Mouse (Mus musculus) ES-E14 (cell line): ENCODE measurements around the gene Ufd1. TPM values are rescaled to one million over a fixed set of nuclear protein-coding genes. Genes with fewer than 3 reads are reported as not detected.

Source experiments
- DNase-seq: peaks from one replicate; pipeline ENCODE4 v3.0.0-alpha.2; 2013; ENCODE audit warnings: low read depth, low spot score
- H3K27ac ChIP-seq: 2 replicates; pipeline ENCODE4 v1.5.1; 2012; ENCODE audit warnings: low read depth, mild to moderate bottlenecking, low read length, moderate library complexity, mixed read lengths; ENCODE audit not compliant: poor library complexity, insufficient read depth, severe bottlenecking
- H3K36me3 ChIP-seq: 2 replicates; pipeline ENCODE4 v1.6.1; 2012; ENCODE audit warnings: mild to moderate bottlenecking, low read length, moderate library complexity, mixed read lengths; ENCODE audit not compliant: control insufficient read depth, poor library complexity, insufficient read depth, severe bottlenecking
- H3K4me1 ChIP-seq, 2 experiments: fragments of 150-350 bp in 1 of 2; sonication (generic) in 1 of 2; 2 replicates each; pipeline ENCODE4 v1.6.1; 2012; ENCODE audit warnings: low read length in 2 of 2, mild to moderate bottlenecking in 1 of 2, mixed read lengths in 1 of 2; ENCODE audit not compliant: control insufficient read depth in 2 of 2, insufficient read depth in 2 of 2, poor library complexity in 1 of 2
- H3K4me3 ChIP-seq, 2 experiments: fragments of 150-350 bp in 1 of 2; sonication (generic) in 1 of 2; 2 replicates each; pipeline ENCODE4 v1.5.1; 2012; ENCODE audit warnings: low read length in 2 of 2, low read depth in 1 of 2, mild to moderate bottlenecking in 1 of 2, mixed read lengths in 1 of 2; ENCODE audit not compliant: insufficient read depth in 1 of 2, poor library complexity in 1 of 2, severe bottlenecking in 1 of 2
- H3K9ac ChIP-seq: 2 replicates; pipeline ENCODE4 v1.6.1; 2012; ENCODE audit warnings: low read depth, mild to moderate bottlenecking, low read length, mixed read lengths; ENCODE audit not compliant: poor library complexity, insufficient read depth, severe bottlenecking
- H3K9me3 ChIP-seq: fragments of 150-350 bp; sonication (generic); 2 replicates; pipeline ENCODE4 v1.6.1; 2012; ENCODE audit warnings: low read depth, mild to moderate bottlenecking, low read length; ENCODE audit not compliant: control insufficient read depth, insufficient read depth
- CHD2 ChIP-seq: IDR thresholded peaks from 2 replicates; pipeline ENCODE4 v1.6.1; 2014; ENCODE audit warnings: mild to moderate bottlenecking, low read depth, low read length, inconsistent platforms
- HCFC1 ChIP-seq: IDR thresholded peaks from 2 replicates; pipeline ENCODE4 v1.6.1; 2012; ENCODE audit warnings: low read length, inconsistent platforms, borderline replicate concordance; ENCODE audit not compliant: insufficient read depth
- MAFK ChIP-seq: IDR thresholded peaks from 2 replicates; pipeline ENCODE4 v1.6.1; 2014; ENCODE audit warnings: mild to moderate bottlenecking, low read depth, low read length, inconsistent platforms; ENCODE audit not compliant: insufficient read depth
- ZC3H11A ChIP-seq: IDR thresholded peaks from 2 replicates; pipeline ENCODE4 v1.6.1; 2012; ENCODE audit warnings: low read depth, mild to moderate bottlenecking, inconsistent platforms, low read length, borderline replicate concordance
- ZNF384 ChIP-seq: IDR thresholded peaks from 2 replicates; pipeline ENCODE4 v1.6.1; 2012; ENCODE audit warnings: low read depth, low read length, inconsistent platforms
- in situ Hi-C, 2 experiments: fragments of 600-800 bp; cut with MboI; formaldehyde crosslinking; loops; one replicate each; pipeline ENCODE4 v1.15.1; 2025; ENCODE audit warnings: low sequenced_read_pairs in 2 of 2, inconsistent platforms in 1 of 2; ENCODE audit not compliant: unreplicated experiment in 2 of 2
- total RNA-seq: library from RNA; depleted of rRNA; stranded (reverse); fragments of 300-350 nt; gene quantifications from 2 replicates; pipeline ENCODE4 v1.2.3, GENCODE M21; 2012

Gene Ufd1
- total RNA-seq, 1 experiment = 49.0 TPM

DNA sequence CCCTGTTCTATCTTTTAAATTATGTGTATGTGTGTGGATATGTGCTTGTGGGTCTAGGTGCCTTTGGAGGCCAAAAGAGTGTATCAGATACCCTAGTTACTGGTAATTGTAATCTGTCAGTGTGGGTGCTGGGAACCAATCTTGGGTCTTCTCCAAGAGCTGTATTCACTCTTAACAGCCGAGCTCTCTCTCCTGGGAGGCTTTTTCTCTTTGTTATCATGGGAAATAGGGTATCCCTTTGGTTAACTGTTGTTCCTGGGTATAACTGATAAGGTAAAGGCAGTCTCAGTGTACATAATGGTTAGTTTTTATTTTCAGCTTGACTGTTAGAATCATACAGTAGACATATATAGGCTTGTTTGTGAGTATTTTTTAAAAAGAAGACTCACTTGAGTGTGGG, 10.8 kb downstream of the Ufd1 start:
- no peak overlapping the region for H3K27ac ChIP-seq
- no peaks in the 10 kb centered on the region for H3K9me3 ChIP-seq
- DNase-seq = no peak
- H3K36me3 ChIP-seq = peaks cover 49% of the 10 kb centered on the region
- in situ Hi-C loops = no loop called here
- TF ChIP-seq ZNF384 = no peak
- TF ChIP-seq HCFC1 = no peak
- no peak for TF ChIP-seq ZC3H11A
- TF ChIP-seq CHD2 = no peak
- TF ChIP-seq MAFK = no peak
- H3K4me3 ChIP-seq = no peak overlapping the region
- no peak overlapping the region for H3K9ac ChIP-seq
- H3K4me1 ChIP-seq = no peaks in the 10 kb centered on the region

GRCm38 (mm10) chr16:18822925-18823324, 11.3 kb downstream of the Ufd1 start:
- H3K9ac ChIP-seq = no peak overlapping the region
- H3K27ac ChIP-seq = no peak overlapping the region
- H3K9me3 ChIP-seq = no peaks in the 10 kb centered on the region
- no peak for DNase-seq
- no peak for TF ChIP-seq ZNF384
- no peak for TF ChIP-seq ZC3H11A
- TF ChIP-seq CHD2 = no peak
- TF ChIP-seq MAFK = no peak
- no peak for TF ChIP-seq HCFC1
- no peaks in the 10 kb centered on the region for H3K4me1 ChIP-seq
- no peak overlapping the region for H3K4me3 ChIP-seq
- H3K36me3 ChIP-seq = peaks cover 46% of the 10 kb centered on the region
- in situ Hi-C loops = no loop called here

DNA sequence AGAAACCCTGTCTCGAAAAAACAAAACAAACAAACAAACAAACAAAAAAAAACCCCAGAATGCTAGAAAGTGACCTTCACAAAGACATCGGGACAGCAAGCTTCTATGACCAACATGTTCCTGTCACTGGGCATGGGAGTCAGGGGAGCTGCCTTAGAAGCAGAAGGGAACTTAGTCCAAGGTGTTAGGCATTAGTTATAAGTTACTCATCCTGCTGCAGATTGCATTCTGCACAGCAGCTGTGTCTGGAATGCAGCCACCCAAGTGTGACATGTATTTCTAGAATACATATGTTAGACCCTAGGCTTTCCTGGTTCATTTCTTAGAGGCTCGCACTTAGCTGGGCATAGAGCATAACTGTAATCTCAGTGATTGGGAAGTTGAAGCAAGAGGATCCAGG, 17.1 kb downstream of the Ufd1 start:
- no peak for DNase-seq
- peaks cover 22% of the 10 kb centered on the region for H3K36me3 ChIP-seq
- no peak overlapping the region for H3K27ac ChIP-seq
- TF ChIP-seq HCFC1 = no peak
- TF ChIP-seq ZC3H11A = no peak
- TF ChIP-seq MAFK = no peak
- TF ChIP-seq ZNF384 = no peak
- no peak for TF ChIP-seq CHD2
- no peaks in the 10 kb centered on the region for H3K9me3 ChIP-seq
- no peak overlapping the region for H3K4me3 ChIP-seq
- in situ Hi-C loops = no loop called here
- H3K9ac ChIP-seq = no peak overlapping the region
- no peaks in the 10 kb centered on the region for H3K4me1 ChIP-seq

DNA sequence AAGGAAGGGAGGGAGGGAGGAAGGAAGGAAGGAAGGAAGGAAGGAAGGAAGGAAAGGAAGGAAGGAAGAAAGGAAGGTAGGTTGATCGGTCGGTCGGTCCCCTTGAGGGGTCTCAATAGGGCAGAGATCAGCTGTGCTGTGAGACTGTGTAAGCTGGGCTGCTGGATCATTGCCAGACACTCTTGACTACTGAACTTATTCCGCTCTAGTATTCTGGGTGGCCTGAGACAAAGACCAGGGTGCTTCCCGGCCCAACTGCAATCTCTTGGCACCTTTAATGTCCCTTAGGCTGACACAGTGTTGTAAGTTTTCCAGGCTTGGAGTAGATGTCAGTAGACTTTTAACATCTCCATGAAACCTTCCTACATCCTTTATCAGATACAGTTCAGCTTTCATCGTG, 17.5 kb downstream of the Ufd1 start:
- no peak overlapping the region for H3K27ac ChIP-seq
- no peak for DNase-seq
- peaks cover 22% of the 10 kb centered on the region for H3K36me3 ChIP-seq
- in situ Hi-C loops = no loop called here
- H3K9me3 ChIP-seq = no peaks in the 10 kb centered on the region
- no peak overlapping the region for H3K4me3 ChIP-seq
- H3K4me1 ChIP-seq = no peaks in the 10 kb centered on the region
- no peak overlapping the region for H3K9ac ChIP-seq
- no peak for TF ChIP-seq MAFK
- no peak for TF ChIP-seq HCFC1
- no peak for TF ChIP-seq CHD2
- no peak for TF ChIP-seq ZNF384
- no peak for TF ChIP-seq ZC3H11A

DNA sequence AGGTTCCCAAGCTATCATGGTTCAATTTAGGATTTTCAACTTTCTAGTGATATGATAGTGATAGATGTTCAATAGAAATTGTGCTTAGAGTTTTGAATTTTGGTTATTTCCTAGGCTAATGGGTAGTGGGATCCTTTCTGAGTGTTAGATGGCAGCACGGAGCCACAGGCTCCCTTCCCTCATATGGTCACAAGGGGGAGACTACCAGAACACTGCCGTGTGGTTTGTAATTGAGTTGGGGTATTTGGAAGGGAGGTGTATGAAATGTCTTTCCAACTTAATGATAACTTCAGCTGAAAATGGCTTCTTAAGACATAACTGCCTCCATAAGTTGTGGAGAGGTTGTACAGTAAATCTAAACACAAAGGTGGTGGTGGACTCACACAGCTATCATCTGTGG, 21.9 kb downstream of the Ufd1 start:
- Histone ChIP-seq H3K4me3 (no peak overlapping the region), H3K27ac (no peak overlapping the region), H3K36me3 (peaks cover 7% of the 10 kb centered on the region), H3K9me3 (no peaks in the 10 kb centered on the region), H3K4me1 (no peaks in the 10 kb centered on the region), H3K9ac (no peak overlapping the region)
- TF ChIP-seq CHD2 (no peak), HCFC1 (no peak), MAFK (no peak), ZNF384 (no peak), ZC3H11A (no peak)
- in situ Hi-C loops = no loop called here
- DNase-seq = no peak
